Mouse (Mus musculus) cerebellum, adult 9-11 months (tissue): ENCODE measurements around the gene Pcbp1.
"Not testable (repeated sequence)": the region's sequence is repeated elsewhere in the genome, so short reads cannot be mapped to it uniquely, and the experiment has no call there.

ENCODE experiments used
- DNase-seq: peaks from one replicate; pipeline ENCODE4 v3.0.0; 2022

Gene Pcbp1

GRCm38 (mm10) chr6:86493469-86494263 is 32.5 kb downstream of the Pcbp1 start:
- no peak for DNase-seq

GRCm38 (mm10) chr6:86490413-86490812 is 35.7 kb downstream of the Pcbp1 start:
- not testable (repeated sequence) for DNase-seq

- no peak for DNase-seq
Observed at GRCm38 (mm10) chr6:86489945-86490344, 36.2 kb downstream of the Pcbp1 start.

GRCm38 (mm10) chr6:86488149-86488485 is 38.0 kb downstream of the Pcbp1 start:
- peak; percentile 68 for DNase-seq

DNA sequence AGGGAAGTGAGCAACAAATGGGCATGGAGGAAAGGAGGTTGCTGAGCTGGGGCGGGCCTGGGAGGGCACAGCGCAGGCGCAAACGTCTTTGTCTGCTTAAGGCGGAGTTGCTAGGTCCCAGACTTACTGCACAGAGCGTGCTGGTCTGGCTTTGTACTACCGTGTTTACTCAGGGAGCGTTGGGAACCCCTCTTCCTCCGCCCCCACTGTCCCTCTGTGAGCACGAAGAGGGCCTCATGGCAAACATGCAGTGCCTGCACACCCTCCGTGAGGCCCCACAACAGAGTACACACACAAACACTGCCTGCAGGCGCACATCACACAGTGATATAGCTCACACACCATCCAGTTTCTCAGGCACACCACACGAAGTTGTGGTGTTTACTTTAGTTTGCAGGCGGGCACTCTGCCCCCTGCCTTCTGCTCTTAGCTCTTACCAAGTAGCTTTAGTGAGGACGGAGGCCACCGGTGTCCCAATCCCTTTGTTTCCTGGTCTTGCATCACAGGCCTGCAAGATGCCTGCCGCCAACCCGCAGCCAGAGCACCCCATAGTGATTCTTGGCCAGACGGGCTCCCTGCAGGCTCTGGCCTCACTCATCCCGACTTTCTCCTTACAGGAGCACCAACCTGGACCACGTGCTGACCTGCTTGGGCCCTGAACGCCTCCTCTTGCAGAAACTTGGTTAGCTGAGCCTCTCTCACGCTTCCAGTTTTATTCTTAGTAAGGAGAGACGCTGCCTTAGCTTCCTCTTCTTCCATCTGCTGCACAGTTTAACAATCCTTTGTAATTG is 38.6 kb downstream of the Pcbp1 start:
- DNase-seq: peak; percentile 71

- no peak for DNase-seq
Observed at GRCm38 (mm10) chr6:86485943-86486640, 40.0 kb downstream of the Pcbp1 start.

GRCm38 (mm10) chr6:86481871-86482270 is 44.2 kb downstream of the Pcbp1 start:
- no peak for DNase-seq

GRCm38 (mm10) chr6:86480189-86480831 is 45.8 kb downstream of the Pcbp1 start:
- DNase-seq: peak; percentile 63

GRCm38 (mm10) chr6:86479816-86480188 is 46.3 kb downstream of the Pcbp1 start:
- no peak for DNase-seq

DNA sequence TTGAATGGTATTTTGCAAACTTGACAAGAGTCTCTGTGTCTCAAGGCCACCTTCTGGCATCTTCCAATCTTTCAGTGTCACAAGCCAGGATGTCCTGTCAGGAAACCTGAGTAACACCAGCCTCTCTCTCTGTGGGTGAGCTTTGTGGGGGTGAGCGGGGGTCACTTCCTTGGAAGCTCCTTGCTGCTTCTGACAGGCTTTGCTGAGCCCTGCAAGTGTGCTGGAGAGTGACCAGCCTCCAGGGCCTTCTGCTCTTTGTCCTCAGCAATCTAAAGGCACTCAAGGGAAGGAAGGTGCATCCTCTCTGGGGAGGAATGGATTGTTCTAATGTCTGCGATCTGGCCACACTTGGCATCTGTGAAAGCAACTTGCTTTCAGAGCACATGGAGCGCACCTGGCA is 46.8 kb downstream of the Pcbp1 start:
- DNase-seq: peak; percentile 50

DNA sequence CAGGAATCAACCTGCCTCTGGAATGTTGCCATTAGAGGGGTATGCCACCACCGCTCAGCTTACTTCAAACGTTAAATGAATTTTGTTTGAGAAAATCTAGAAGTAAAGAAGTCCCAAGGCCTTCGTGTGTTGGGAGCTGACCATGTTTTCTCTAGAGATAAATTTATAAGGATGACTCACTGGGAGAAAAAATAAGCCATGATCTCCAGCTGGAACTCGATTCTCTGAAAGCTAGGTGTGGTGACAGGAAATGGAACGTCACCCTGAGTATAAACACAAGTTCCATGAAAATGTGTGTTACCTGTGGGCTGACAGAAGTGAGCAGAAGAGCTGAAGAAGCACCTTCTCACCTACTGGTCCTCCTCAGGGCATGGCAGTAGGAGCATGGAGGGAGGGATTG is 49.2 kb downstream of the Pcbp1 start:
- DNase-seq: no peak

GRCm38 (mm10) chr6:86475462-86476167 is 50.5 kb downstream of the Pcbp1 start:
- no peak for DNase-seq

- DNase-seq: no peak
Observed at GRCm38 (mm10) chr6:86474646-86475181, 51.4 kb downstream of the Pcbp1 start.
